In the genomic region with DNA sequence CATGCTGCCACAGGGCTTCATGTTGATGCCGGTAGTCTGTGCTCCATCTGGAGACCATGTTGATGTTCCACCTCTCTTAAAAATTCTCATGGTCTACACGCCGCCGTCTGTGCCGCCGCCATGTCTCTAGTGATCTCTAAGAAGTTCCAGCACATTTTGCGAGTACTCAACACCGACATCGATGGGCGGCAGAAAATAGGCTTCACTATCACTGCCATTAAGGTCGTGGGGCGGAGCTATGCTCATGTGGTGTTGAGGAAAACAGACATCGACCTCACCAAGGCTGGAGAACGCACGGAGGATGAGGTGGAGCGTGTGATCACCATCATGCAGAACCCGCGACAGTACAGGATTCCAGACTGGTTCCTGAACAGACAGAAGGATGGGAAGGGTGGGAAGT, we compare ENCODE assay signal across 13 mouse cellular contexts. TPM values are rescaled to one million over a fixed set of nuclear protein-coding genes. Genes with fewer than 3 reads are reported as not detected.
"Had no signal": no experiment of that assay in that cellular context is flagged by ENCODE, and none has a peak within 500 bp of the region (broad histone marks: within the 10 kb centered on the region; RNA-seq: fewer than 3 reads in every experiment).

No protein-coding gene starts in this region.

RNA-seq across cellular contexts. Expression of a gene that starts 33.1 kb away (rescaled TPM):
- polyA plus RNA-seq: heart, embryonic 15.5 days; hindbrain, embryonic 11.5 days; hindbrain, embryonic 13.5 days; hindbrain, embryonic 15.5 days; hindbrain, postnatal 0 days; intestine, embryonic 15.5 days; intestine, postnatal 0 days; kidney, embryonic 14.5 days; limb, embryonic 10.5 days; limb, embryonic 12.5 days; liver, embryonic 11.5 days; liver, embryonic 13.5 days; liver, embryonic 15.5 days had no signal
